Mouse (Mus musculus) thymus, adult 2 months (tissue): ENCODE measurements at regions not wholly inside any gene's neighbourhood (a gene's known extent, or its start where the extent isn't known, plus 50 kb on each side); places are given as distances from the start of the nearest gene placed in this dataset.

Experiments used
- DNase-seq: peaks from one replicate; pipeline ENCODE4 v3.0.0; 2021
- H3K27ac ChIP-seq: fragments of 200-500 bp; 2 replicates; pipeline ENCODE4 v1.5.1; 2012; ENCODE audit warnings: low read length, control low read depth; ENCODE audit not compliant: control insufficient read depth, insufficient read depth
- H3K27me3 ChIP-seq: fragments of 200-500 bp; 2 replicates; pipeline ENCODE4 v1.6.1; 2012; ENCODE audit warnings: mild to moderate bottlenecking, low read length, moderate library complexity, mixed read lengths; ENCODE audit not compliant: control insufficient read depth, insufficient read depth
- H3K36me3 ChIP-seq: fragments of 200-500 bp; 2 replicates; pipeline ENCODE4 v1.6.1; 2012; ENCODE audit warnings: mild to moderate bottlenecking, low read length, moderate library complexity; ENCODE audit not compliant: control insufficient read depth, insufficient read depth
- H3K4me1 ChIP-seq: fragments of 200-500 bp; replicated peaks from 2 replicates; pipeline ENCODE4 v1.6.1; 2012; ENCODE audit warnings: low read length; ENCODE audit not compliant: control insufficient read depth, insufficient read depth
- H3K4me3 ChIP-seq: fragments of 200-500 bp; 2 replicates; pipeline ENCODE4 v1.5.1; 2012; ENCODE audit warnings: mild to moderate bottlenecking, low read length, control low read depth, moderate library complexity; ENCODE audit not compliant: control insufficient read depth, insufficient read depth
- CTCF ChIP-seq: fragments of 200-500 bp; IDR thresholded peaks from 2 replicates; pipeline ENCODE4 v1.5.1; 2012; ENCODE audit warnings: mild to moderate bottlenecking, control low read depth, low read length, moderate library complexity, borderline replicate concordance; ENCODE audit not compliant: control insufficient read depth, poor library complexity, insufficient read depth; ENCODE audit errors: extremely low read depth
- POLR2A ChIP-seq: fragments of 200-500 bp; IDR thresholded peaks from 2 replicates; pipeline ENCODE4 v1.6.1; 2012; ENCODE audit warnings: mild to moderate bottlenecking, low read length, control low read depth, moderate library complexity; ENCODE audit not compliant: control insufficient read depth, poor library complexity, insufficient read depth; ENCODE audit errors: extremely low read depth
- WGBS: fragments of 180-500 bp; shearing (Covaris S2); methylation state at CpG from one replicate; pipeline ENCODE4 v1.1.7; 2018; 5-methylcytosine and 5-hydroxymethylcytosine counted together

GRCm38 (mm10) chr3:41200026-41200425 lies 117.2 kb upstream of the Pgrmc2 start:
- 93% methylated on average over 5 of the region's 5 CpGs for WGBS
- Histone ChIP-seq H3K36me3 (no peaks in the 10 kb centered on the region), H3K4me1 (no peaks in the 10 kb centered on the region), H3K4me3 (no peak overlapping the region), H3K27ac (no peak overlapping the region), H3K27me3 (no peaks in the 10 kb centered on the region)
- no peak for TF ChIP-seq POLR2A
- no peak for TF ChIP-seq CTCF
- no peak for DNase-seq

DNA sequence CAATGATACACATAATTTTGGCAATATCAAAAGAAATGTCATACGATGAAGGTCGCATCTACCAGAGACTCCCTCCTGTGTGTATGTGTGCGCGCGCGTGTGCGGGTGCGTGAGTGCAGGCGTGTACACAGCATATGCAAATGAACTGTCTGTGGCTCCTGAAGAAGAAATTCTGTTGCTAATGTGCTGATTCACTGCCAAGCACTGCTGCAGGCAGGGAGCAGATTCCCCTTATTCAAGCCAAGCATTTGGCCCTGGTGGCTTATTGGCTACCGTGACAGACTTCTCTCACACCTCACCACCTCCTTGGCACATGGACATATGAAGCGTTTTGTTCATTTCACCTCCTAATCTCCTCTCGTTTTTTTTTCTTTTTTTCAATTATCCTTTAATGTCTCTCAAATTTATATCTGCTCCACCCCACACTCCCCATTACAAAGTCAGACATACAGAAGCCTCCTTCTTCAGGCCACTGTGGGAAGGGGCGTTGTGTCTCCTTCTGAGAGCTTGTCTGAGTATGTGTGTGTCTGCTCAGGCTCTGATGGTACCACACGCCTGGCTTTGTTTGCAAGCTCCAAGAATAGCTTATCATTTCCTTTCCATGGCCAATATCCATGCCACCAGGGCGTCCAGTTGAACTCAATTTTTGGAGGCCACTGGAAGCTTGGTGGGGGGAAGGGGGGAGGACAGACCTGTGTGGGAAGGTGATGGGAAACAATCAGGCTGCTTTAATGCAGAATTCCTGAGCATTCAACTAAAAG lies 115.5 kb upstream of the Pgrmc2 start:
- Histone ChIP-seq H3K4me3 (no peak overlapping the region), H3K36me3 (no peaks in the 10 kb centered on the region), H3K27me3 (no peaks in the 10 kb centered on the region), H3K4me1 (no peaks in the 10 kb centered on the region), H3K27ac (no peak overlapping the region)
- TF ChIP-seq CTCF (no peak), POLR2A (no peak)
- DNase-seq, result no peak
- 91% methylated on average over 15 of the region's 15 CpGs for WGBS

DNA sequence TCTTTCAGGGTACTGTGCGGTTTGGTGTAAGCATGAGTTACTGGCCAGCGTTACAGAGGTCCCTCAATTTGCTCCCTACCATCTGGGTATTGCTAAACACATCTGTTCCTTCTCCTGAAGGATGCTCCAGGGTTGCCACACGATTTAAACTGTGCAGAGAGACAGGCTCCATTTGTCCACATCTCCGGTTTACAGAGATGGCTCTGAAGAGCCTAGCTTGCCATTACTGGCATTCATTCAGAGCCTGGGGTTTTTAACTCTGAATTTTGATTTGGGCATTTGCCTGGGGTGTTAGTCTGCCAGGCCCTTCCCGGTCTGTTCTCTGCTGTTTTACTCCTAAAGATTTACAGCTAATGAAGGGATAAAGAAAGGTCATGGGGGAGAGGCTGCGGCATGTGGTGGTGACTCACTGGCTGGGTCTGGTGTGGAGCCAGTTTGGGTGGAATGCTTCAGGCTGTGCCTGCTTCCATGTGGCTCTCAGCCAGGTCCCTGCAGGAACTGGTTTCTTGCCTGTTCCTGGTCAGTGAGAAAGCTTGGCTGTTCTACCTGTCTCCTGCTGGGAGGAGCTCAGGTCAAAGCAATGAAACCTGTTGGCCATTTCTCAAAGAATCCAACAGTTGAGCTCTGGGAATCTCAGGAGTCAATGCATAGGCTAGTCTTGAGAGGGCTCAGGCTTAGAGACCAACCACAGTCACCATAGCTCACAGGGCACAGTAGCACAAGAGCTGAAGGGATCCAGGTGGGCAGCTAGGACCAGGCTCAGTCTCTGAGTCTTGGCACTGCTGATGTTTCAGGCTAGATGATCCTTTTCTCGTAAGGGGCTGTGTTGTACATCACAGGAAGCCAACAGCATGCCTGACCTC lies 112.5 kb upstream of the Pgrmc2 start:
- no peaks in the 10 kb centered on the region for H3K27me3 ChIP-seq
- H3K36me3 ChIP-seq, result no peaks in the 10 kb centered on the region
- 89% methylated on average over 7 of the region's 7 CpGs for WGBS
- no peak for DNase-seq
- TF ChIP-seq CTCF (no peak), POLR2A (no peak)
- H3K27ac ChIP-seq, result no peak overlapping the region
- H3K4me3 ChIP-seq, result no peak overlapping the region
- no peaks in the 10 kb centered on the region for H3K4me1 ChIP-seq

DNA sequence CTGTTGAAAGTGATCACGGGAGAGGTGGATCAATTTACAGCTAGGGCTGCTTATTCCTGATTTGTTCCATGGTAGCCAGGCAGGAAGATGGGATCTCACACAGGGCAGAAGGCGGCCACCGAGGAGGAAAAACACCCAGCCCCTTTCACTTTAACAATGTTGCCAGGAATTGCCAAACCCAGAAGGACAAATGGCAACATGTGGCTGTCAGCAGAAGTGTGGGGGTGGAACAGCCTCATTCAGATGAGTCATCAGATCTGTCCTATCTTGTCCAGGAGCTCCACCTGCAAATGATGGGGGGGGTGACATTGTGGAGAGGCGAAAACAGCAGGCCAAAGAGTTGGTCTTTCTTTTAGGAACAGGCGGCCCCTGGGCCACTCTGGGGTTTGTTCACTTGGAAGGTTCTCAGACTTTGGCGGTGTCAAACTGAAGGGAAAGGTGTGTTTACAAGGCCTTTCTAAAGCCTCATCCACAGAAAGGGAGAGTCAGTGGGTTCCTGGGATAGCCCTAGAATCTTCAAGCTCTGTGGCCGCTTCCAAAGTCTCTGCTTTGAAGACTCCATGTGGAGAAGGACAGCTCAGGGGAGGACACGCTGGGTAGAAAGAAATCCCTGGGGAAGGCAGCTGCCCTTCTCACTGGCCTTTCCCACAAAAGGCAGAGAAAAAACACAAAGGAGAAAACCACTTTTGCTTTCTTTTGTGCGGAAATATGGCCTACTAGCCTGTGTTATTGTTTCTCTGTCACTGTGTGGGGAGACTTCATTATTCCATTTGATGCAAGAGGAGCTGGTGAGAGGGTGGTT lies 111.7 kb upstream of the Pgrmc2 start:
- no peaks in the 10 kb centered on the region for H3K36me3 ChIP-seq
- no peaks in the 10 kb centered on the region for H3K4me1 ChIP-seq
- TF ChIP-seq CTCF, result no peak
- TF ChIP-seq POLR2A, result no peak
- no peaks in the 10 kb centered on the region for H3K27me3 ChIP-seq
- 93% methylated on average over 9 of the region's 9 CpGs for WGBS
- H3K27ac ChIP-seq, result no peak overlapping the region
- H3K4me3 ChIP-seq, result no peak overlapping the region
- DNase-seq, result no peak

DNA sequence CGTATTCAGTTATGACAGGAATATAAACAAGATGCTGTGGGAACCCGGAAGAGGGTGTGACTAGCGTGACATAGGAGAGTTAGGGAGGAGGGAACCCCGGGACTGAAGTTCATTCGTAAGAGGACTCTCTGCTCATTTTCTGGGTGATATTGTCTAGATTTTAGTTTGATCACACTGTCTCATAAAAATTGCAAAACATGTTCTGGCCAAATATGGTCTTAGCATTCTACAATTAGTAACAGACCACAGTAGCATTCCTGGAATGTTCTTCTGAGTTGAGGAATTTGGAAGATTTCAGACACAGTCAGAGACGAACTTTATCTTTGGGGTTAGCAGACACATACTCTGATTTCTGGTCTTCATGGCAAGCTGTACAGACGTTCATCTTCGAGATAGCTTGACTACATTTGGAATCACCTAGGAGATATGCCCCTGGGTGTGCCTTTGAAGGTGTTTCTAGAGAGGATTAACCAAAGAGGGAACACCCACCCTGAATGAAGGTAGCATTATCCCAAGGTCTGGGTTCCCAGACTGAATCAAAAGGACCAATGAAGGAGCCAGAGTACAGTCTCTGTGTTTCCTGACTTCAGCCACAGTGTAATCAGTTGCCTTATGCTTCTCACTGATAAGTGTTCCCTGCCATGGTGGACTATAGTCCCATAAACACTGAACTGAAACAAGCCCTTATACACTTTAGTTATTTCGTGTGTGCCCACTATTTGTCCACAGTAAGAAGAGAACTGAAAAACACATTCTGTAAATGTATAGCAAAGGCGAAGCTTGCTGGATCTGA lies 102.7 kb upstream of the Pgrmc2 start:
- no peak overlapping the region for H3K4me3 ChIP-seq
- 88% methylated on average over 10 of the region's 10 CpGs for WGBS
- H3K27me3 ChIP-seq, result no peaks in the 10 kb centered on the region
- DNase-seq, result no peak
- no peak overlapping the region for H3K27ac ChIP-seq
- TF ChIP-seq CTCF (no peak), POLR2A (no peak)
- no peaks in the 10 kb centered on the region for H3K36me3 ChIP-seq
- H3K4me1 ChIP-seq, result no peaks in the 10 kb centered on the region

DNA sequence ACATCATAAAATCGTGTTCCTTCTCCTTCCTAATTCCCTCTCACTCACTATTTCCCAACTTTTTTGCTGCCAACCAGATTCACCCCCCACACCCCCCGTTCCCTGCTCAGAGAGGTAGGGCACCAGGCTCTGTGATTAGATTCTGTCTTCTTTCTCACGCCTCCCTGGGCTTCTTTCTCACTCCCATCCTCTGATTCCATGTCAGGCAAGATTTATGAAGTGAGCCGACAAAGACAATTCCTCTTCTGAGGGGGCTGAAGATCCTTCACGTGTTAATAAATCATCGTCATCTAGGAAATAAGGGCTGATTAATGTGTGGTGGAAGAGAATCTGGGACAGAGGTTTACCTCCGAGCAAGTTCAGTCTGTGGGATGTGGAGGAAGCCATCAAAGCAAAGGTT lies 101.5 kb upstream of the Pgrmc2 start:
- TF ChIP-seq POLR2A, result no peak
- H3K36me3 ChIP-seq, result no peaks in the 10 kb centered on the region
- H3K27ac ChIP-seq, result no peak overlapping the region
- 80% methylated on average over 7 of the region's 7 CpGs for WGBS
- no peak overlapping the region for H3K4me3 ChIP-seq
- no peaks in the 10 kb centered on the region for H3K4me1 ChIP-seq
- no peaks in the 10 kb centered on the region for H3K27me3 ChIP-seq
- no peak for DNase-seq
